ENCODE assay signal across 15 mouse cellular contexts in the genomic region with DNA sequence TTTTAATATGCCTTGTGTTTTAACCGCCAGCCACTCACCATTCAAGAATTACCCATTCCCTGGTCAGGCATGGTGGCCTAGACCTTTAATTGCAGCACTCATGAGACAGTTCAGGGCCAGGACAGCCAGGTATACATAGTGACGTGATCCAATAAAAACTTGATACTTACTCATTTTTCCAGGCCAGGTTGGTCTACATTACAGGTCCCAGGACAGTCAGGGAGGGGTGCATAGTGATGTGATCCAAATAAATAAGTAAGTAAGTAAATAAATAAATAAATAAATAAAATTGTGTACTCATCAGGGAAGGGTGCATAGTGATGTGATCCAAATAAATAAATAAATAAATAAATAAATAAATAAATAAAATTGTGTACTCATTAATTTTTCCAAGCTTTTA.
"Had no signal": no experiment of that assay in that cellular context is flagged by ENCODE, and none has a peak within 500 bp of the region (broad histone marks: within the 10 kb centered on the region; RNA-seq: fewer than 3 reads in every experiment).

No protein-coding gene starts in this region.

- H3K27ac ChIP-seq: kidney, postnatal 0 days; limb, embryonic 15.5 days; midbrain, embryonic 12.5 days had no signal

- H3K4me3 ChIP-seq: limb, embryonic 15.5 days; liver, embryonic 12.5 days; midbrain, embryonic 12.5 days had no signal

- H3K36me3 ChIP-seq: limb, embryonic 15.5 days; liver, embryonic 12.5 days; midbrain, embryonic 12.5 days had no signal

- ATAC-seq: liver, embryonic 12.5 days had no signal

- H3K4me2 ChIP-seq: limb, embryonic 15.5 days; liver, embryonic 12.5 days; lung, embryonic 14.5 days; midbrain, embryonic 12.5 days had no signal

- DNase-seq: kidney, adult 9 months; kidney, postnatal 36 days; layer of hippocampus, adult 9-11 months; layer of hippocampus, postnatal 36 days; lung, embryonic 14.5 days; lung, postnatal 10 days; lung, postnatal 4 days; right cerebral cortex, adult 18-20 months; right cerebral cortex, postnatal 25 days; thymus, adult 18-20 months; thymus, postnatal 14 days had no signal

- H3K9me3 ChIP-seq: limb, embryonic 15.5 days; liver, embryonic 12.5 days; midbrain, embryonic 12.5 days had no signal

- H3K27me3 ChIP-seq: limb, embryonic 15.5 days; liver, embryonic 12.5 days; midbrain, embryonic 12.5 days had no signal

- H3K9ac ChIP-seq: limb, embryonic 15.5 days; liver, embryonic 12.5 days; lung, embryonic 14.5 days; midbrain, embryonic 12.5 days had no signal
